Mouse (Mus musculus) thymus, adult 2 months (tissue): ENCODE measurements at regions not wholly inside any gene's neighbourhood (a gene's known extent, or its start where the extent isn't known, plus 50 kb on each side); places are given as distances from the start of the nearest gene placed in this dataset.

Experiments
- CTCF ChIP-seq: fragments of 200-500 bp; IDR thresholded peaks from 2 replicates; pipeline ENCODE4 v1.5.1; 2012; ENCODE audit warnings: mild to moderate bottlenecking, control low read depth, low read length, moderate library complexity, borderline replicate concordance; ENCODE audit not compliant: control insufficient read depth, poor library complexity, insufficient read depth; ENCODE audit errors: extremely low read depth
- POLR2A ChIP-seq: fragments of 200-500 bp; IDR thresholded peaks from 2 replicates; pipeline ENCODE4 v1.6.1; 2012; ENCODE audit warnings: mild to moderate bottlenecking, low read length, control low read depth, moderate library complexity; ENCODE audit not compliant: control insufficient read depth, poor library complexity, insufficient read depth; ENCODE audit errors: extremely low read depth

GRCm38 (mm10) chr3:37916786-37917479 lies 192.6 kb upstream of the Gm5148 start:
- TF ChIP-seq CTCF, result no peak
- no peak for TF ChIP-seq POLR2A
